Comparison of ENCODE assay signal across 9 mouse cellular contexts in genomic region chr3:89158651-89159050, GRCm38 (mm10). TPM values are rescaled to one million over a fixed set of nuclear protein-coding genes. Genes with fewer than 3 reads are reported as not detected.
DNase-seq lines count a peak whose midpoint lies in the region; ATAC-seq lines count a peak whose summit lies in the region.
"Had no signal": no experiment of that assay in that cellular context is flagged by ENCODE, and none has a peak within 500 bp of the region (broad histone marks: within the 10 kb centered on the region; RNA-seq: fewer than 3 reads in every experiment).

No protein-coding gene starts in this region.

- WGBS in heart, embryonic 15.5 days, result 18% methylated on average over 7 of the region's 7 CpGs
- 16% methylated on average over 7 of the region's 7 CpGs for WGBS in embryonic facial prominence, embryonic 10.5 days
- WGBS in hindbrain, embryonic 12.5 days, result 15% methylated on average over 7 of the region's 7 CpGs
- WGBS in midbrain, embryonic 12.5 days, result 17% methylated on average over 7 of the region's 7 CpGs

- H3K36me3 ChIP-seq in heart, embryonic 15.5 days, result no peaks in the 10 kb centered on the region
- no peaks in the 10 kb centered on the region for H3K36me3 ChIP-seq in embryonic facial prominence, embryonic 10.5 days (replicated peaks)
- no peaks in the 10 kb centered on the region for H3K36me3 ChIP-seq in hindbrain, embryonic 12.5 days
- no peaks in the 10 kb centered on the region for H3K36me3 ChIP-seq in midbrain, embryonic 12.5 days

- intact Hi-C loops in heart, postnatal 14 days (cut with DNase I), result loop anchor here (5.0 kb wide), 2 partner anchors 41 to 66 kb away; partner anchors contain the start of gene Rusc1

- H3K27ac ChIP-seq in heart, embryonic 15.5 days, result no peak overlapping the region
- H3K27ac ChIP-seq in embryonic facial prominence, embryonic 10.5 days (replicated peaks), result no peak overlapping the region
- no peak overlapping the region for H3K27ac ChIP-seq in hindbrain, embryonic 12.5 days
- no peak overlapping the region; the same call in 1 of the 2 replicates for H3K27ac ChIP-seq in midbrain, embryonic 12.5 days (replicated peaks)

- peaks cover 29% of the 10 kb centered on the region for H3K27me3 ChIP-seq in heart, embryonic 15.5 days
- H3K27me3 ChIP-seq in embryonic facial prominence, embryonic 10.5 days (replicated peaks; ENCODE audit: low read depth, poor library complexity, severe bottlenecking), result peaks cover 25% of the 10 kb centered on the region
- H3K27me3 ChIP-seq in hindbrain, embryonic 12.5 days, result peaks cover 17% of the 10 kb centered on the region
- peaks cover 8% of the 10 kb centered on the region for H3K27me3 ChIP-seq in midbrain, embryonic 12.5 days

- H3K9ac ChIP-seq in heart, embryonic 15.5 days, result no peak overlapping the region
- H3K9ac ChIP-seq in hindbrain, embryonic 12.5 days, result peak overlapping the region; percentile 67
- peak overlapping the region; percentile 71 for H3K9ac ChIP-seq in midbrain, embryonic 12.5 days (replicated peaks)

- H3K4me3 ChIP-seq in heart, embryonic 15.5 days, result 0 out of 2 replicates have a peak overlapping the region, but pooled peaks have one; percentile 67
- peak overlapping the region; percentile 74 for H3K4me3 ChIP-seq in embryonic facial prominence, embryonic 10.5 days
- H3K4me3 ChIP-seq in hindbrain, embryonic 12.5 days, result peak overlapping the region; percentile 58
- H3K4me3 ChIP-seq in midbrain, embryonic 12.5 days, result peak overlapping the region; percentile 79

- H3K9me3 ChIP-seq in heart, embryonic 15.5 days (replicated peaks), result no peaks in the 10 kb centered on the region
- no peaks in the 10 kb centered on the region for H3K9me3 ChIP-seq in embryonic facial prominence, embryonic 10.5 days
- H3K9me3 ChIP-seq in hindbrain, embryonic 12.5 days (replicated peaks), result no peaks in the 10 kb centered on the region
- H3K9me3 ChIP-seq in midbrain, embryonic 12.5 days, result no peaks in the 10 kb centered on the region

- no peak for ATAC-seq in heart, embryonic 15.5 days (replicated peaks; ENCODE audit: insufficient number of reproducible peaks, insufficient read depth, low FRiP score, low read depth)
- no peak for ATAC-seq in hindbrain, embryonic 12.5 days (ENCODE audit: low FRiP score)
- ATAC-seq in midbrain, embryonic 12.5 days (ENCODE audit: low FRiP score, low read depth), result no peak

- H3K4me2 ChIP-seq in heart, embryonic 15.5 days, result no peak overlapping the region
- peak overlapping the region; percentile 88 for H3K4me2 ChIP-seq in hindbrain, embryonic 12.5 days (replicated peaks)
- H3K4me2 ChIP-seq in midbrain, embryonic 12.5 days (replicated peaks), result peak overlapping the region; percentile 97

- DNase-seq in heart, postnatal 14 days, result no peak
- no peak for DNase-seq in embryonic facial prominence, embryonic 10.5 days (ENCODE audit: low spot score)
- DNase-seq in kidney, adult 8-10 months, result no peak
- DNase-seq in natural killer cell, adult 2 months (ENCODE audit: low spot score in 2 of 2), result no peak
- DNase-seq in adrenal gland, postnatal 10 days, result no peak

- H3K4me1 ChIP-seq in heart, embryonic 15.5 days (replicated peaks), result peaks cover 17% of the 10 kb centered on the region
- peaks cover 24% of the 10 kb centered on the region for H3K4me1 ChIP-seq in embryonic facial prominence, embryonic 10.5 days
- H3K4me1 ChIP-seq in hindbrain, embryonic 12.5 days, result peaks cover 26% of the 10 kb centered on the region
- H3K4me1 ChIP-seq in midbrain, embryonic 12.5 days, result peaks cover 28% of the 10 kb centered on the region

RNA-seq across cellular contexts. Expression of gene Hcn3, which starts 1.3 kb away (rescaled TPM):
- polyA plus RNA-seq in heart, embryonic 15.5 days (2015; fragmentation: Nextera tagmentation; extraction: Ambion mirVana), result 0.52 and 1.1 TPM in 2 replicates
- under 1 TPM; 0.49 to 0.60 TPM for total RNA-seq in heart, postnatal 14 days (2021)
- 3.5 and 3.6 TPM in 2 replicates for polyA plus RNA-seq in embryonic facial prominence, embryonic 10.5 days (2016; fragmentation: Nextera tagmentation; extraction: Ambion mirVana)
- polyA plus RNA-seq in hindbrain, embryonic 12.5 days (2016; fragmentation: Nextera tagmentation; extraction: Ambion mirVana), result 20.7 and 22.3 TPM in 2 replicates
- polyA plus RNA-seq in midbrain, embryonic 12.5 days (2016; fragmentation: Nextera tagmentation; extraction: Ambion mirVana), result 17.1 and 22.0 TPM in 2 replicates
- 1 to 10 TPM; 2.2 to 5.7 TPM for total RNA-seq in adrenal gland, postnatal 10 days (2021)

RNA-seq across cellular contexts. Expression of gene Clk2, which starts 5.9 kb away (rescaled TPM):
- 14.2 and 20.1 TPM in 2 replicates for polyA plus RNA-seq in heart, embryonic 15.5 days (2015; fragmentation: Nextera tagmentation; extraction: Ambion mirVana)
- total RNA-seq in heart, postnatal 14 days (2021), result 10 to 100 TPM; 23.3 to 23.6 TPM
- polyA plus RNA-seq in embryonic facial prominence, embryonic 10.5 days (2016; fragmentation: Nextera tagmentation; extraction: Ambion mirVana), result 33.6 and 36.2 TPM in 2 replicates
- 38.8 and 44.4 TPM in 2 replicates for polyA plus RNA-seq in hindbrain, embryonic 12.5 days (2016; fragmentation: Nextera tagmentation; extraction: Ambion mirVana)
- polyA plus RNA-seq in midbrain, embryonic 12.5 days (2016; fragmentation: Nextera tagmentation; extraction: Ambion mirVana), result 42.3 and 46.5 TPM in 2 replicates
- total RNA-seq in adrenal gland, postnatal 10 days (2021), result 10 to 100 TPM; 42.0 to 65.6 TPM

RNA-seq across cellular contexts. Expression of gene Scamp3, which starts 18.6 kb away (rescaled TPM):
- 70.9 and 92.8 TPM in 2 replicates for polyA plus RNA-seq in heart, embryonic 15.5 days (2015; fragmentation: Nextera tagmentation; extraction: Ambion mirVana)
- total RNA-seq in heart, postnatal 14 days (2021), result 10 to 100 TPM; 47.2 to 48.7 TPM
- 108 and 117 TPM in 2 replicates for polyA plus RNA-seq in embryonic facial prominence, embryonic 10.5 days (2016; fragmentation: Nextera tagmentation; extraction: Ambion mirVana)
- polyA plus RNA-seq in hindbrain, embryonic 12.5 days (2016; fragmentation: Nextera tagmentation; extraction: Ambion mirVana), result 105 and 107 TPM in 2 replicates
- polyA plus RNA-seq in midbrain, embryonic 12.5 days (2016; fragmentation: Nextera tagmentation; extraction: Ambion mirVana), result 94.2 and 97.1 TPM in 2 replicates
- total RNA-seq in adrenal gland, postnatal 10 days (2021), result 10 to 100 TPM; 67.9 to 72.7 TPM

RNA-seq across cellular contexts. Expression of gene Pklr, which starts 22.7 kb away (rescaled TPM):
- polyA plus RNA-seq in heart, embryonic 15.5 days (2015; fragmentation: Nextera tagmentation; extraction: Ambion mirVana), result 0.09 and 0.61 TPM in 2 replicates
- not detected for total RNA-seq in heart, postnatal 14 days (2021)
- polyA plus RNA-seq in embryonic facial prominence, embryonic 10.5 days (2016; fragmentation: Nextera tagmentation; extraction: Ambion mirVana), result 2.8 and 3.2 TPM in 2 replicates
- 0.25 and 0.96 TPM in 2 replicates for polyA plus RNA-seq in hindbrain, embryonic 12.5 days (2016; fragmentation: Nextera tagmentation; extraction: Ambion mirVana)
- 0.26 and 0.33 TPM in 2 replicates for polyA plus RNA-seq in midbrain, embryonic 12.5 days (2016; fragmentation: Nextera tagmentation; extraction: Ambion mirVana)
- 10 to 100 TPM; 15.2 to 41.1 TPM for total RNA-seq in adrenal gland, postnatal 10 days (2021)
- polyA plus RNA-seq: thymus, postnatal 0 days had no signal

RNA-seq across cellular contexts. Expression of gene Fam189b, which starts 24.3 kb away (rescaled TPM):
- 10.5 and 19.2 TPM in 2 replicates for polyA plus RNA-seq in heart, embryonic 15.5 days (2015; fragmentation: Nextera tagmentation; extraction: Ambion mirVana)
- 1 to 10 TPM; 7.1 to 7.6 TPM for total RNA-seq in heart, postnatal 14 days (2021)
- 29.0 and 30.8 TPM in 2 replicates for polyA plus RNA-seq in embryonic facial prominence, embryonic 10.5 days (2016; fragmentation: Nextera tagmentation; extraction: Ambion mirVana)
- 33.4 and 34.2 TPM in 2 replicates for polyA plus RNA-seq in hindbrain, embryonic 12.5 days (2016; fragmentation: Nextera tagmentation; extraction: Ambion mirVana)
- 29.5 and 30.3 TPM in 2 replicates for polyA plus RNA-seq in midbrain, embryonic 12.5 days (2016; fragmentation: Nextera tagmentation; extraction: Ambion mirVana)
- total RNA-seq in adrenal gland, postnatal 10 days (2021), result 10 to 100 TPM; 16.2 to 24.8 TPM
